Mouse (Mus musculus) ES-E14 (cell line): ENCODE measurements around the gene Izumo4.

Source experiments
- CHD2 ChIP-seq: IDR thresholded peaks from 2 replicates; pipeline ENCODE4 v1.6.1; 2014; ENCODE audit warnings: mild to moderate bottlenecking, low read depth, low read length, inconsistent platforms
- HCFC1 ChIP-seq: IDR thresholded peaks from 2 replicates; pipeline ENCODE4 v1.6.1; 2012; ENCODE audit warnings: low read length, inconsistent platforms, borderline replicate concordance; ENCODE audit not compliant: insufficient read depth
- MAFK ChIP-seq: IDR thresholded peaks from 2 replicates; pipeline ENCODE4 v1.6.1; 2014; ENCODE audit warnings: mild to moderate bottlenecking, low read depth, low read length, inconsistent platforms; ENCODE audit not compliant: insufficient read depth
- ZC3H11A ChIP-seq: IDR thresholded peaks from 2 replicates; pipeline ENCODE4 v1.6.1; 2012; ENCODE audit warnings: low read depth, mild to moderate bottlenecking, inconsistent platforms, low read length, borderline replicate concordance
- ZNF384 ChIP-seq: IDR thresholded peaks from 2 replicates; pipeline ENCODE4 v1.6.1; 2012; ENCODE audit warnings: low read depth, low read length, inconsistent platforms

GRCm38 (mm10) chr10:80671251-80671650 lies 30.7 kb upstream of the Izumo4 start:
- TF ChIP-seq ZC3H11A (no peak), MAFK (no peak), ZNF384 (no peak), CHD2 (no peak), HCFC1 (no peak)
